Mouse (Mus musculus) thymus, postnatal 36 days (tissue): Measurements from ENCODE around the gene Nkap.
A peak's percentile ranks its signal among the peaks of the same experiment; 100 is the strongest.
"Not testable (repeated sequence)": the region's sequence is repeated elsewhere in the genome, so short reads cannot be mapped to it uniquely, and the experiment has no call there.

Source experiments
- DNase-seq, 2 experiments: peaks; one replicate each; pipeline ENCODE4 v3.0.0; 2022; ENCODE audit warnings: mixed read lengths in 2 of 2

The Nkap gene

DNA sequence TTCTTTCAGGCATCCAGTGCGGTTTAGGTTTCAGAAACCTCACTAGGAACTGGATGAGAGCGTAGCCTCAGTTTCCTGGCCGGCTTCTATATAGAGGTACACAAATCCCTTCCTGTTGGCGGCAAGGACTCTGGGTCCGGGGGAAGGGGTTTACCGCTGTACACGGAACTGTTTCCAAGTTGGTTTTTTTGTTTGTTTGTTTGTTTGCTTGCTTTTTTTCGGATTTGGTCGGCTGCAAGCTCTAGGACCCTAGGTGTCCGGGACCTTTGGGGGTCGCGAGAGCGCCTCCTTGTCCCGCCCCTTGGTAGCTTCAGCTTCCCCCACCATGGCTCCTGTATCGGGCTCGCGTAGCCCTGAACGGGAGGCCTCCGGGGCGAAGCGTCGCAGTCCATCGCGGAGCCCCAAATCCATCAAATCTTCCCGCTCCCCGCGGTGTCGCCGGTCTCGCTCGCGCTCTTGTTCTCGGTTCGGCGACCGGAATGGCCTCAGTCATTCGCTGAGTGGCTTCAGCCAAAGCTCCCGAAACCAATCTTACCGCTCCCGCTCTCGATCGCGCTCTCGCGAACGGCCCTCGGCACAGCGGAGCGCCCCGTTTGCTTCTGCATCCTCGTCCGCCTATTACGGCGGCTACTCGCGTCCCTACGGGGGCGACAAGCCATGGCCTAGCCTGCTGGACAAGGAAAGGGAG lies at the start of gene Nkap:
TSS of gene Nkap (plus strand) at position 125 of the 688 bp plus-strand sequence.
- DNase-seq, result peak; percentile 69 to 72

DNA sequence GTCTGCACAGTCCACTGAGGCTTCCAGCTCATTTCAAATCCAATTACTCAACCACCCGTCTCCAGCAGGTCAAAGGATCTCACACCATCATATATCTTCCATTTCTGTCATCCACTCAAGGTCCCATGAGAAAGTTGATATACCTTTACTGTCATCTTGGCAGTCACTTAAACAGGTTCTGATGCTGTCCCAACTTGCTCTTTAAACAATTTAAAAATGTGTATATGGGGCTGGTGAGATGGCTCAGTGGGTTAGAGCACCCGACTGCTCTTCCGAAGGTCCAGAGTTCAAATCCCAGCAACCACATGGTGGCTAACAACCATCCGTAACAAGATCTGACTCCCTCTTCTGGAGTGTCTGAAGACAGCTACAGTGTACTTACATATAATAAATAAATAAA lies 46.2 kb upstream of the Nkap start:
- DNase-seq, result not testable (repeated sequence)

DNA sequence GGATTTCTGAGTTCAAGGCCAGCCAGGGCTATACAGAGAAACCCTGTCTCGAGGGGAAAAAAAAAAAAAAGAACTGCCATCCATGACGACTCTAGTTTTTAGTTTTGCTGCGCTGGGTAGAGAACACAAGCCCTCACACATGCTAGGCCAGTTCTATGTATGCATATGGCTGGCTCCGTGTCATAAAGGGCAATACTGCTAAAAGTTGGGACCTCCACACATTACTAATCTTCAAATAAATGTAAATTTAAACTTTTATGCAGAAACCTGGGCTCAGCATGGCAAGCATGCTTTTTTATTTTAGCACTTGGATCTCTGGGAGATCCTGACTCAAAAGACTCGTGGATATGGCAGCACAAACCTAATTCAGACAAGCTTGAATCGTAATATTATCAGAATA lies 45.4 kb upstream of the Nkap start:
- DNase-seq, result no peak

DNA sequence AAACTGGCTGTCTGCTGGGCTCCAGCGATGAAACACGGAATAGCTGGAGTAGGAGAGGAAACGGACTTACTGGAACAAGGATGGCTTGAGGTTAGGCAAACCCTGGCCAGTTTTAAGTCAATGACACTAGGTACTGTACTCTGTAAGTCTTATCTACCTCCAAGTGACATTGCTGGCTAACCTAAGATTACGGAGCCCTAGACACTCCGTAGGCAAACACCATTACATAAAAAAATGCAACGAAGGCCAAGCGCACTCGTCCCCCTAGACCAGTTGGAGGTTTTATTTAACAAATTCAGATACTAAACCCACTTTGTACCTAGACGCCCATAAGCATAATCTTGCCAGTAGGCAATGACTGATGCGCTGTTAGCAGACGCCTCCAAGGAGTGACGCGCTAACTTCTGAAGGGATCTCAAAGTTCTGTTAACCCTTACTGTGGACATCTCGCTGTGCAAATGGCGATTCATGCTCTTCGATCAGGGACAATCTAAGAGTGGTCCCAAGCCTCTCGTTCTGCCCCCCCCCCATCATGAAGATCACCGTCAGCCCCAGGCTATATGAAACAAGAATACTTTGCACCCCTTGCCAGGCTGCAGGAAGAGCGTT lies 42.2 kb upstream of the Nkap start:
- DNase-seq, result no peak

DNA sequence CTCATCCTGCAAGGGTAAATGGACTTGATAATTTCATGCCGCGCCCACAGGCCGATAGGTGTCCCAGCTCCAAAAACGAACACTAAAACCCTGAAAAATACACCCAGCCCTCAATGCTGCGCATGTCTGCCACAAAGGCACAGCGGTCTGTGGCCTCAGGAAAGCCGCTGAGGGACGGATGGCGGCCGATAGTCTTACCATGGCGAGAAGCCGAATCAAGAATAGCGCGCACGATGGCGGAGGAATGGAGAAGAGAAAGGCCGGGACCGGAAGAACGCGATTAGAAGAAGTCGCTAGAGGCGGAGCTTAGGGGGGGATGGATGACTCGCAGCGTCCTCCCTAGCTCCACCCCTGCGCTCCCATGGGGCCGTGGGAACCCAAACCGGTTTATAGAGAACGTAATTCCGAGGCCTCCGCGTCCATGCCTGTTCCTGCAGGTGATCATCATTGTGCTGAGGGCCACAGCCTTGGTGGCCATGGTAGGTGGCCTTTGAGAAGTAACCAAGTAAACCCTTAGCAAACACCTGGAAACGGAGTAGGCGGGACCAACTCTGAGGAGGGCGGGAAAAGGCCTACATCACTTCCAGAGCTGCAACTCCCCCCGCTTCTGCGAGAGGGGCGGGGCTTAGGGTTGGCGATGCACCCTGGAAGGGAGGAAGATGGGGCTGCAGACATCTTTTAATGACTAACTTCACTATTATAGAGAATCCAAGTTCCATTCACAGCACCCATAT lies 41.5 kb upstream of the Nkap start, which contains the start of gene Rpl39:
TSS of gene Rpl39 (minus strand) at position 476 of the 734 bp plus-strand sequence.
- peak; percentile 84 to 90 for DNase-seq

DNA sequence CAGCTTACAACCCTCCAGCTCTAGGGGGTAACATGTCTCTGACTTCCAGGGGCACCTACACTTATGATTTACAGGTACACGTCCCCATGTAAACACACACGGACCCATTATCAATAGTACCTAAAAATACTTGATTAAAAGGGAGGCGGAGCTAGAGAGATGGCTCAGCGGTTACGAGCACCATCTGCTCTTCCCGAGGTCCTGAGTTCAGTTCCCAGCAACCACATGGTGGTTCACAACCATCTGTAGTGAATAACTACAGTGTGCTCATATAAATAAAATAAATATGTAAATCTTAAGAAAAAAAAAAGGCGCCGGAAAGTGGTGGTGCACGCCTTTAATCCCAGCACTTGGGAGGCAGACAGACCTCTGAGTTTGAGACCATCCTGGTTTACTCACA lies 40.9 kb upstream of the Nkap start:
- DNase-seq, result no peak

DNA sequence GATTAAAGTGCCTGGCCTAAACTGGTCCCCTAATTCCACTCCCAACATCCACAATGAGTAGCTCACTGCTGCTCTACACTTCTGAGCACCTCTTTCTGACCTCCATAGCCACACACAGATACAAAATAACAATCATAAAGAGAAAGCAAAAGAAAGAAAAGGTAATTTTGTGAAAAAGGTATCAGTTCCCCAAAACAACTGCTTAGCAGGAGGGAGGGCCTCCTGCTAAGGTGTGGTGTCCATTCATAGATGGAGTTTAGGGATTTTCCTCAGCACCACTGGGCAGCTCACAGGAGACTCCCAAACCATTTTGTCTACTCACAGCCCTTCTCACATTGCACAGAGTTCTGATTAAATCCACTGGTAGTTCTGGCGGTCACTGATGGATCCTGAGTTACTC lies 37.8 kb upstream of the Nkap start:
- no peak for DNase-seq

DNA sequence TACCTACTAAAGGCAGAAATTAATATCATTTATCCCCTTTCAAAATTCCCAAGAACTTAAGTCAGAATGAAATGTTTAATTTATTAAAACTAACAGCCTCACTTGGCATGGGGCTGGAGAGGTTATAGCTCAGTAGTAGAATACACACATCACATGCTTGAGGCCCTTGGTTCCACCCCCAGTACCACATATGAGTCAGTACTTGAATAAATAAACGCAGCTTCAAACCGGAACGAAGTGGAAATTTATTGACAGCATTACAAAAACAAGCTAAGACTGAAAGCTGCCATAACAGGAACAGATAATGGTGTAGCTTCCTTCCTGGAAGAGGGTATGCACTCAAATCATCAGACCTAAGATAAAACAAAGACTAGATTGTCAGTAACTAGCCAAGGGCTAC lies 35.1 kb upstream of the Nkap start:
- DNase-seq, result no peak

DNA sequence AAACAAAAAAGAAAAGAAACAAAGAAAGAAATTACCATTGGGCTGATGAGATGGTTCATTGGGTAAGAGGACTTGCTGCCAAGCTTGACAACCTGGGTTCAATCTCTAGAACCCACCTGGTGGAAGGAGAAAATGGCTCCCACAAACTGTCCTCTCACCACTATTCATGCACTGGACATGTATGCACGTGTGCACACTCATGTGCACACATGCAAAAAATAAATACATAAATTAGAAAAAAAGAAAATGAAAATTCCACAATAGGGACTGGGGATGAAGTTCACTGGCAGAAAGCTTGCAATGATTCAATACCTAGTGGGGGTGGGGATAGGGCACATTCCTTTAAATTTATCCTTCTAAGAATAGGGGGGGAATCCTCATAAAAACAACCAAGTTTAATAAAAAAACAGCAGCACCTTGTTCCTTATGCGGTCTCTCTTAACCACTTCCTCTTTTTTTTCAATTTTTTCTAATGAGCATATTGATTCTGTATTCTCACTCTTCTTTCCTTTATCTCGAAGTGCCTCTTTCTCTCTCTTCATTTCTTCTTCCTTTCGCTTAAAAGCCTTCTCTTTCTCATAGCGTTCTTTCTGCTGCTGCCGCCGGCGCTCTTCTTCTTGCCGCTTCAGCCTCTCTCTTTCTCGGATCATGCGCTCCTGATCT lies 31.4 kb upstream of the Nkap start:
- no peak for DNase-seq

DNA sequence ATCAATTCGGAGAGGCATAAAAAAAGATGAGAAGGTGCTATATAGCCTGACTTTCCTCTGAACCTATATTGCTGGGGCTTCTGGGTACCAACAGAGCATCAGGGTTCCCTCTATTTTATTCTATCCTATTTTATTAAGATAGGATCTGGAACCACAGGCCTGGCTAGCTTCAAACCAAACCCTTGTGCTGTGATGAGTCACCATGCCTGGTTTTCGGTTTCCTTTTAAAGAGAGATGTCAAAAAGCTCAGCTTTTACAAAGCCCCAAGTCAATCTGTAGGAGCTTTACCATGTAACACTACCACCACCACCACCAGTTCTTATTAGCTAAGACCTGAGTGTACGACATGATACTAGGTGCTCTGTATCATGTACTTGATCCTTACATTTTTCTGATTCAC lies 27.9 kb upstream of the Nkap start:
- no peak for DNase-seq

DNA sequence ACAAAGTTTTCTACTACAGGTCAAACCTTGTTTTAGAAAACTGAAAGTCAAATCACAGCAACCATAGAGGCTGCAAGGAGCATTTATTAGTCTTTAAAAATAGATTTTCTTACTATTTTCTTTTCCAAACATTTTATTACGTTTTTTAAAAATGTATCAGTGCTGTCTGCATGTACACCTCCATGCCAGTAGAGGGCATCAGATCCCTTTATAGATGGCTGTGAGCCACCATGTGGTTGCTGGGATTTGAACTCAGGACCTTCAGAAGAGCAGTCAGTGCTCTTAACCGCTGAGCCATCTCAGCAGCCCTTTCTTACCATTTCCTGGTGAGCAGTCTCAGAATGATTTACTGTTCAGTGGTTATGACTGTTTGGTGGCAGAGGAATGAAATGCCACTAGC lies 22.8 kb upstream of the Nkap start:
- no peak for DNase-seq

DNA sequence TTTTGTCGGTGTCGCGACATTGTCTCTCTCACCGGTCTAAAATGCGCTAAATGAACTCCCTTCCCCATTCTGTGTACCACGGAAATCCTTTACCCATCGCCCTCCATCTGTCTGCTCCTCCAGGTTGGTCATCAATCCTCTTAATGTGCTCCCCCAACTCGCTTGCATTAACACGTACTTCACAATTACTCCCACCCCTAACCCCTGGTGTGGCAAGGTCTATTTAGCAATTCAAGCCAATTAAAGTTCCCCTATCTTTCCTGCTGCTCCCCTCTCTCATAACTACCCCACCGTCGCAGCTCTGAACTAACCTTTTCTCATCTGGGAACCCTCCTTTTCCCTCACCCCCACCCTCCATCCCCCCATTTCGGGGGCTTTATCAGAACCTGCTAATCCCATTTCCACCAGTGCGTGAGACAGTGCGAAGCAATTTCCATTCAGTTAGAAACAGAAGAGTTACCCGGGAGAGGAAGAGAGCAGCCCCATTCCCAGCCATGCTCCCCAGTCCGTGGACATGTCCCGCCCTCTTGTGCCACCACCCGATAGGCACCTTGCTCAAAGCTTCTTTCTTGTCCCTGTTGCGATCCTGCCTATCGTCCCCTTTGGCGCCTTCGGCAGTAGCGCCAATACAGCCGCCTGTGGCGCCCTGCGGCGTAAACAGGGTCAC lies 16.9 kb upstream of the Nkap start:
- no peak for DNase-seq

DNA sequence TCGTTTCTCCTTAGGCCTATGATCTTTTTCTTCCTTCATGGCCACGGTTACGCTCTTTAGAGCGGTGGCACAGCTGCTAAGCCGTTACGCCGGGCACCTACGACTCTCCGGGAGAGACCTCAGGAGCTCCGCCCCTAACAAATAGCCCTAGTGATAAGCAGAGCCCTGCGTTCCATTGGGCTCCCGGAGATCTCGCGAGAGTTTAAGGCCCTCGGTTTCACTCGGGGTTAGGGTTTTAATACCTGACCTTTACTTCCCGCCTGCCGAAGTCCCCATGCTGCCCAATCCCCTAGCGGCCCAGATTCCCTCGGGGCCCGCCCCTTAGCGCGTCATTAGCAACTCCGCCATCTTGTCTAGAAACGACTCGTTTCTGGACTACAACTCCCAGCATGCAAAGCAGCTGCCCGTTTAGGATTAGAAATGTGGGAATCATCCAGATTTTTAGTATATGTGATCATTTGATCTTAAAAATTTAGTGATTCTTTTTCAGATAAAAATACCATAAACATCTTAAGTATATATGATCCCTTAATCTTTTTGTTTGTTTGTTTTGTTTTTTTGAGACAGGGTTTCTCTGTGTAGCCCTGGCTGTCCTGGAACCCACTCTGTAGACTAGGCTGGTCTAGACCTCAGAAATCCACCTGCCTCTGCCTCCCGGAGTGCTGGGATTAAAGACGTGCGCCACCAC lies 16.3 kb upstream of the Nkap start, which contains the start of gene Upf3b:
TSS of gene Upf3b (minus strand) at position 130 of the 688 bp plus-strand sequence.
- peak; percentile 86 to 94 for DNase-seq

DNA sequence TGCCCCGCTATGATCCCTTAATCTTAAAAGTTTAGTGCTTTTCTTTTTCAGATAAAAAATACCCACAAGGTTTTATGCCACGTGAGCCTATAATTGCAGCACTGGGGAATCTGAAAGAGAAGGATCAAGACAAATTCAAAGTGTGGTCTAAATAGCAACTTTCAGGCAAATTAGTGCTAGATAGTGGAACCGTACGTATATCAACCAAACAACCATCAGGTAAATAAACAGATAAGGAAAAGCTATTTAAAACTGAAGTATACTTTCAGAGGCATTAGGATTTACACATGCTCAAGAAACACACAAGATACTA lies 15.8 kb upstream of the Nkap start:
- no peak for DNase-seq

DNA sequence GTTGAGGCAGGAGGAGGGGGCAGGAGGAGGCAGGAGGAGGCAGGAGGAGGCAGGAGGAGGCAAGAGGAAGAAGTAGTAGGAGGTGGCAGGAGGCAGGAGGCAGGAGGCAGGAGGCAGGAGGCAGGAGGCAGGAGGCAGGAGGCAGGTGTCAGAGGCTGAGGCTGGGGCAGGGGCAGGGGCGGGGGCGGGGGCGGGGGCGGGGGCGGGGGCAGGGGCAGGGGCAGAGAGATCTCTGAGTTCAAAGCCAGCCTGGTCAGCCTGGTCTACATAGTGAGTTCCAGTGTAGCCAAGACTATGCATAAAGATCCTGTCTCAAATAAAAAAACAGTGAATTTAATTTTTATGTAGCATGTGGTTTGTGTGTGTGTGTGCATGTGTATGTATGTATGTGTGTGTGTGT lies 9.5 kb upstream of the Nkap start:
- no peak for DNase-seq

DNA sequence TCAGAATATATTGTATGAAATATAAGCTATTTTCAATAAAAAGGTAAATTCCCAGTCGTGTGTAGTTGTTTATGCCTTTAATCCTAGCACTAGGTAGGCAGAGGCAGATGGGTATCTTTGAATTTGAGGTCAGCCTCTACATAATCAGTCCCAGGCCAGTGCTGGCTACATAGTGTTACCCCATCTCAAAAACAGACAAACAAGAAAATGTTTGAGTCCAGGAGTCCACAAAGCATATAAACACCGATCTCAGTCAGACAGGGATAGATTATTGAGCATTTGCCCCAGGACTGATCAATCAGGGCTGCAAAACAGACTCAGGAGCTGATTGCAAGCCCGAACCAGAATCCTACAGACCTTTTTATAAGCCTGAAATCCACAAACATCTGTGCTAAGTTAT lies 7.0 kb upstream of the Nkap start:
- DNase-seq, result no peak

DNA sequence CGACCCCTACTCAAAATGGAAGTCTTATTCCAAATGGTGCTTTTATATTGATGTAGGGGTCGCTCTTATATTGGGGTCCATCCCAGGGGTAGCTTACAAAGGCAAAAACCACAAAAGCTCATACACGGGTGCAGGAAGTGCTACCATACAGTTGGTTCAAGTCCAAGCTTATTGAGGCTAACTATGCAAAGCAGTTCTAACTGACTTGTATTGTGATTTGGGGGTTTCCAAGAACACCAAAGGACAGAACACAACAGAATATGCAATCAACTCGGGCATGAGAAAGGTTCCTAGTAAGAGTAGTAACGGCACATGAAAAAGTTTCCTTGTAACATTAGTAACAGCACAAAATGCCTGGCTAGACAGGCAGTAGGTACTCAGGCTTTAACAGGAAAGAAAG lies 6.4 kb upstream of the Nkap start:
- no peak for DNase-seq

DNA sequence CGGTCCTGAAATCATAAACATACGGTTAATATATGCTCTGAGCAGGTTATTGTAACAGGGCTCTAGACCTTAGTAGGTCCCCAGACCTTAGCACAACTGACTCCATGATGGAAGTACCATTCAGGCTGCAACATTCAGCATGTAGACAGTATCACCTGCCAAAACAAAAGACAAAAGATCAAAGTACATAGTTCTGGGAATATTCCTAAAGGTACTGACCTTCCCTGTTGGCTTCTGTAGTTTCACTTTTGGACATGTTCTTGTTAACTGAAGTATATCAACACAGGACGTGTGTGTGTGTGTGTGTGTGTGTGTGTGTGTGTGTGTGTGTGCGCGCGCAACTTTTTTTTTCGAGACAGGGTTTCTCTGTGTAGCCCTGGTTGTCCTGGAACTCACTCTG lies 1.1 kb upstream of the Nkap start:
- DNase-seq, result no peak

DNA sequence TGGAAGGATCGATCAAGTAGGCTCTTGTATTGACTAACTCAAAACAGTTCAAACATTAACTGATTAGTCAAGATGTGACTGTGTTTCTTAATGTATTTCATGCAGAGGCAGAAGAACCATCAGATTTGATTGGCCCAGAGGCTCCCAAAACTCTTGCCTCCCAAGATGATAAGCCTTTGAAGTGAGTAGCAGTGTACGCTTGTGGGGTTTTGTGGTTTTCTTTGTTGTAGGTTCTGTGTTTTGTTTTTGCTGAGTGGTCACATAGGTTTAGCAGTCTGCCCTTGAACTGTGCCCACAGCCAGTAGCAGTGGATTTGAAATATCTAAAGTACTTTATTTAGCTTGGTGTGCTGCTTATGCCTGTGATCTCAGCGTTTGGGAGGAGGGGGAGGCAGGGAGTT lies 15.1 kb downstream of the Nkap start:
- DNase-seq, result no peak

DNA sequence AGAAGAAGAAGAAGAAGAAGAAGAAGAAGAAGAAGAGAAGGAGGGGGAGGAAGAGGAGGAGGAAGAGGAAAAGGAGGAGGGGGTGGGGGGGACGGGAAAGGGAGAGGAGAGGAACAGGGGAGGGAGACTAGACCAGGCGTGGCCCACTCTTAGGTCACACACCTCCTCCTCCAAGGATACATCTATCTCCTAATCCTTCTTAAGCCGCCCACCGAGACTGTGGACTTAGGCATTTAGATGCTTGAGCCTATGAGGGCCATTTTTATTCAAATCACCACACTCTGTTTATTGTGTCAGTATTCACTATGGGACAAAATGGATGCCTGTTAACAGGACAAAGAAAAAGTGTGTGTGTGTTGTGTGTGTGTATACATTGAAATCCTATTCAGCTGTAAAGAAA lies 17.9 kb downstream of the Nkap start:
- not testable (repeated sequence) for DNase-seq

DNA sequence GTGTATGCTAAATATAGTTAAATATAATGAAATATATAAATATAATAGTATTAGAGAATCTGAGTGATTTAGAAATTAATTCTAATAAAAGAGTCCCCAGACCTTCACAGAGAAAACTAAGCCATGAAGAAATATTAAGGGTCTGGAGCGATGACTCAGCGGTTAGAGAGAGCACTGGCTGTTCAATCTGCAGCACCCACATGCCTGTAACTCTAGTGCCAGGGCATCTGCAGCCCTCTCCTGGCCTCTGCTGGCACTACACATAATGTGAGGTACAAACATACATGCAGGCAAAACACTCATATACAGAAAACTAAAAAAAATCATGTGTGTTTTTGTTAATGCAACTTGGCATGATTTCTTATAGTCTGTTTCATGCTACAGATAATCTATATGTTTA lies 18.4 kb downstream of the Nkap start:
- DNase-seq, result peak; percentile 24 to 25

DNA sequence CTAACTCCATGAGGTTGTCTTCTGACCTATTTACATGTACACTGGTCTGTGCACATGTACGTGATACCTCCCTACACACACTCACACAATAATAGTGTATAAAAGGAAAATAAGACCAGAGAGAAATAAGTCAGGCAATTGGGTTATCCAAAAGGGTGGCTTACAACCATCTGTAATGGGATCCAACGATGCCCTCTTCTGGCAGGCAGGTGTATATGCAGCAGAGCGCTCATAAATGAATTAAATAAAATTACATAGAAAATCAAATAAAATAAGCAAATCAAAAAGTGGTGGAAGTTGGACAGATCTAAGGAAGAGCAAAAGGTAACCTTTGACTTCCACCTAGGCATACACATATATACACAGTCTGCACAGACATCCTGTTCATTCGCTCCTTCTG lies 31.2 kb downstream of the Nkap start:
- DNase-seq, result peak in 1 of 2 experiments; percentile 2

DNA sequence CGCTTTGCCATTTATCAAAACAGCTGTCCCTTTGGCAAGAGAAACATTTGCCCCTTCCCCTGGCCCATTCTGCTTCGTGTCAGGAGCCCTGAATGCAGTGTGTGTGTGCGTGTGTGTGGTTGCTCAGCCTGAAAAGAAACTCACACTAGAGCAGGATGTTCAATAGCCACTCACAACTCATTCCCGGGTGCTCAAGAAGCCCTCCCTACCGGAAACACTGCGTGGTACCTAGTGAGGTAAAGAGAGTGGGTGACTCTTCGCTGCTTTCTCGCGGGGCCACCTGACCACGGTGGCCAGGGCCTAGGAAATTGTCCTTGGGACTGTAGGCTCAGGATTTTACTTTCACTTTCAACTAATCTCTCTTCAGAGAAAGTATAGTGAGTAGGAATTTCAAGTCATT lies 34.6 kb downstream of the Nkap start:
- no peak for DNase-seq
